ENCODE assay signal across 12 mouse cellular contexts in the genomic region with DNA sequence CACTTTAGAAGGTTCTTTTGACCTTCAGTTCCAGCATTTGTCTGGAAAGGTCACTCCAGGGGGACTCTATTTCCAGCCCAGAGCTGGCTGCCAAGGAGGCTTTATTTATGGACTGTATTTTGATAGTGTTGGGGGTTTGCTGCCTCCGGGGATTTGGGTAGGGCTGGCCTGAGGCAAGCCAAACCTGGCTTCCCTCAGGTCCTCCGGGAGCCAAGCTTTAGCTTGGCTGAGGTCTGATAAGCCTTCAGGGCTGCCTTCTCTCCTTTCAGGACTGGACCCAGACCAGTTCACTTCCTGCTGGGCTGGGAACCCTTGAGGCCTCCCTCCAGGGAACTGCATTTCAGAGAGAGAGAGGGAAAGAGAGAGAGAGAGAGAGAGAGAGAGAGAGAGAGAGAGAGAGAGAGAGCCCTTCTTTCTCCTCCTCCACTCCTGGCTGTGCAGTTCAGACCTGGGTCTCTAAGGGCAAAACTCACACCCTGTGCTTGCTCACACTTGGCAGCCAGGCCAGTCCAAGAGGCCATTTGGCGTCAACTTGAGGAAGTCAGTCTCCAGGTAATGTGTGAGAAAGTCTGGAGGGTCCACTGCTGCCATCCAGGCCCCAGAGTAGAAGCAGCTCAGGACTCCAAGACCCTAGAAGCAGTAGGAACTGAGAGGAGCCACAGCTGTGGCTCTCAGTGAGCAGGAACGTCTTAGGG.
DNase-seq lines count a peak whose midpoint lies in the region; ATAC-seq lines count a peak whose summit lies in the region.
"Had no signal": no experiment of that assay in that cellular context is flagged by ENCODE, and none has a peak within 500 bp of the region (broad histone marks: within the 10 kb centered on the region; RNA-seq: fewer than 3 reads in every experiment).

No protein-coding gene starts in this region.

- H3K4me3 ChIP-seq in heart, embryonic 11.5 days (ENCODE audit: low read depth, low read length): no peak overlapping the region
- H3K4me3 ChIP-seq in neural tube, embryonic 15.5 days (replicated peaks): no peak overlapping the region
- H3K4me3 ChIP-seq: hindbrain, embryonic 13.5 days; left cerebral cortex, adult 2 months; midbrain, embryonic 15.5 days had no signal

- no peak overlapping the region for H3K4me2 ChIP-seq in heart, embryonic 11.5 days
- H3K4me2 ChIP-seq in neural tube, embryonic 15.5 days: no peak overlapping the region
- H3K4me2 ChIP-seq: hindbrain, embryonic 13.5 days; midbrain, embryonic 15.5 days had no signal

- H3K27me3 ChIP-seq in heart, embryonic 11.5 days (ENCODE audit: control insufficient read depth, insufficient read depth, low read length): no peaks in the 10 kb centered on the region
- H3K27me3 ChIP-seq in neural tube, embryonic 15.5 days (replicated peaks): no peaks in the 10 kb centered on the region

- H3K27ac ChIP-seq in heart, embryonic 11.5 days (ENCODE audit: low read depth, low read length): peak overlapping the region; percentile 86
- no peak overlapping the region for H3K27ac ChIP-seq in neural tube, embryonic 15.5 days (replicated peaks)
- H3K27ac ChIP-seq: hindbrain, embryonic 13.5 days; left cerebral cortex, adult 2 months; midbrain, embryonic 15.5 days had no signal

- peak; percentile 78 for DNase-seq in NIH3T3 (ENCODE audit: low read depth)
- peak; percentile 66 for DNase-seq in adipocyte (ENCODE audit: low spot score)
- peak; percentile 77 for DNase-seq in kidney, adult 9 months
- no peak for DNase-seq in left cerebral cortex, adult 8-10 months (ENCODE audit: low spot score in 2 of 2)
- no peak for DNase-seq in frontal cortex, postnatal 25 days (ENCODE audit: low spot score in 2 of 2)
- DNase-seq: adrenal gland, postnatal 14 days; thymus, postnatal 25 days had no signal

- WGBS in heart, embryonic 11.5 days (ENCODE audit: insufficient replicate concordance): 30% methylated on average over 4 of the region's 4 CpGs
- 65% methylated on average over 4 of the region's 4 CpGs for WGBS in neural tube, embryonic 15.5 days

- no peaks in the 10 kb centered on the region for H3K36me3 ChIP-seq in heart, embryonic 11.5 days (ENCODE audit: control insufficient read depth, insufficient read depth, low read length)
- H3K36me3 ChIP-seq in neural tube, embryonic 15.5 days: no peaks in the 10 kb centered on the region
- H3K36me3 ChIP-seq: hindbrain, embryonic 13.5 days; midbrain, embryonic 15.5 days had no signal

- H3K4me1 ChIP-seq in heart, embryonic 11.5 days (ENCODE audit: control insufficient read depth, insufficient read depth, low read length): peaks cover 24% of the 10 kb centered on the region
- H3K4me1 ChIP-seq in neural tube, embryonic 15.5 days: peaks cover 10% of the 10 kb centered on the region

- no peak for ATAC-seq in heart, embryonic 11.5 days (replicated peaks; ENCODE audit: insufficient number of reproducible peaks, low FRiP score, low TSS enrichment)
- no peak for ATAC-seq in neural tube, embryonic 15.5 days (ENCODE audit: low FRiP score)
- ATAC-seq: midbrain, embryonic 15.5 days had no signal

- peak overlapping the region; percentile 16; the same call in 1 of the 2 replicates for H3K9ac ChIP-seq in heart, embryonic 11.5 days (ENCODE audit: low read depth, low read length)
- H3K9ac ChIP-seq in neural tube, embryonic 15.5 days (replicated peaks): no peak overlapping the region
- H3K9ac ChIP-seq: hindbrain, embryonic 13.5 days; midbrain, embryonic 15.5 days had no signal

- H3K9me3 ChIP-seq in heart, embryonic 11.5 days (replicated peaks; ENCODE audit: control insufficient read depth, low read length): no peaks in the 10 kb centered on the region
- no peaks in the 10 kb centered on the region for H3K9me3 ChIP-seq in neural tube, embryonic 15.5 days (replicated peaks)
- H3K9me3 ChIP-seq: hindbrain, embryonic 13.5 days; midbrain, embryonic 15.5 days had no signal

Comparison
In these comparisons a context has a peak if more than half of its experiments do, and no peak if none do; other contexts are left out.
1. DNase-seq: peak in NIH3T3 (single experiment), adipocyte (single experiment) and kidney, adult 9 months (single experiment); none in left cerebral cortex, adult 8-10 months (0 of 2) and frontal cortex, postnatal 25 days (0 of 2).